Mouse (Mus musculus) heart, postnatal 0 days (tissue): ENCODE results near the gene Jak1. TPM values are rescaled to one million over a fixed set of nuclear protein-coding genes. Genes with fewer than 3 reads are reported as not detected.

Experiments used
- ATAC-seq: fragments of 200-750 bp; cut with Nextera tagmentation; 2 replicates; pipeline ENCODE4 v1.8.0; 2017; ENCODE audit warnings: low read depth, moderate number of reproducible peaks, moderate library complexity; ENCODE audit not compliant: insufficient read depth
- DNase-seq: peaks from one replicate; pipeline ENCODE4 v3.0.0-alpha.2; 2016; ENCODE audit warnings: low spot score
- H3K27ac ChIP-seq: fragments of 300-500 bp; sonication (generic); 2 replicates; pipeline ENCODE4 v1.5.1; 2014; ENCODE audit warnings: low read depth, mild to moderate bottlenecking
- H3K27me3 ChIP-seq: fragments of 300-500 bp; sonication (generic); 2 replicates; pipeline ENCODE4 v1.6.1; 2014; ENCODE audit warnings: low read length, mixed read lengths; ENCODE audit not compliant: control insufficient read depth, insufficient read depth
- H3K36me3 ChIP-seq: fragments of 300-500 bp; sonication (generic); replicated peaks from 2 replicates; pipeline ENCODE4 v1.6.1; 2014; ENCODE audit warnings: low read length, mixed read lengths; ENCODE audit not compliant: control insufficient read depth, insufficient read depth
- H3K4me1 ChIP-seq: fragments of 300-500 bp; sonication (generic); 2 replicates; pipeline ENCODE4 v1.6.1; 2014; ENCODE audit warnings: antibody characterized with exemption; ENCODE audit not compliant: control insufficient read depth, insufficient read depth
- H3K4me2 ChIP-seq: fragments of 300-500 bp; sonication (generic); 2 replicates; pipeline ENCODE4 v1.6.1; 2014; ENCODE audit warnings: low read depth, mild to moderate bottlenecking, low read length, moderate library complexity
- H3K4me3 ChIP-seq: fragments of 300-500 bp; sonication (generic); 2 replicates; pipeline ENCODE4 v1.5.1; 2014; ENCODE audit warnings: low read depth, low read length
- H3K9ac ChIP-seq: fragments of 300-500 bp; sonication (generic); replicated peaks from 2 replicates; pipeline ENCODE4 v1.6.1; 2014; ENCODE audit warnings: low read depth, low read length, mixed read lengths
- H3K9me3 ChIP-seq: fragments of 300-500 bp; sonication (generic); replicated peaks from 2 replicates; pipeline ENCODE4 v1.6.1; 2016; ENCODE audit warnings: low read length; ENCODE audit not compliant: control insufficient read depth
- CTCF ChIP-seq: IDR thresholded peaks from 2 replicates; pipeline ENCODE4 v1.5.1; 2016; ENCODE audit warnings: antibody characterized with exemption, control low read depth, low read depth
- EP300 ChIP-seq: IDR thresholded peaks from 2 replicates; pipeline ENCODE4 v1.6.1; 2016; ENCODE audit warnings: antibody characterized with exemption, low read depth
- WGBS: fragments of 180-500 bp; shearing (Covaris S2); extraction: QIAGEN DNeasy Blood & Tissue Kit; methylation state at CpG from one replicate; pipeline ENCODE4 v1.1.7; 2014; 5-methylcytosine and 5-hydroxymethylcytosine counted together
- polyA plus RNA-seq: library from polyadenylated mRNA; unstranded; fragments of >200 nt; fragmentation: Nextera tagmentation; extraction: Ambion mirVana; gene quantifications from 2 replicates; pipeline ENCODE4 v1.2.1, GENCODE M21; 2015
- total RNA-seq: library from RNA; depleted of rRNA; stranded (reverse); fragments of >200 nt; gene quantifications from 2 replicates; pipeline ENCODE4 v1.2.3, GENCODE M21; 2014; ENCODE audit warnings: low replicate concordance

Gene Jak1
- total and polyA plus RNA-seq, 2 experiments from 2014 or later = 44.2 to 63.4 TPM

GRCm38 (mm10) chr4:101155541-101155940 lies 109.5 kb downstream of the Jak1 start:
- Histone ChIP-seq H3K9me3 (no peaks in the 10 kb centered on the region), H3K9ac (no peak overlapping the region), H3K4me3 (no peak overlapping the region), H3K27ac (no peak overlapping the region), H3K4me2 (no peak overlapping the region), H3K4me1 (no peaks in the 10 kb centered on the region), H3K27me3 (no peaks in the 10 kb centered on the region), H3K36me3 (peaks cover 88% of the 10 kb centered on the region)
- TF ChIP-seq EP300 (no peak), CTCF (no peak)
- WGBS = 37% methylated on average over 4 of the region's 4 CpGs
- DNase-seq (peak; percentile 36), ATAC-seq (peak; percentile 78)

- Histone ChIP-seq H3K9me3 (no peaks in the 10 kb centered on the region), H3K4me3 (no peak overlapping the region), H3K9ac (no peak overlapping the region), H3K36me3 (peaks cover 27% of the 10 kb centered on the region), H3K27ac (no peak overlapping the region), H3K4me2 (no peak overlapping the region), H3K27me3 (no peaks in the 10 kb centered on the region), H3K4me1 (no peaks in the 10 kb centered on the region)
- DNase-seq = no peak
- TF ChIP-seq CTCF (no peak), EP300 (no peak)
- no peak for ATAC-seq
- 76% methylated on average over 11 of the region's 11 CpGs for WGBS
Observed at GRCm38 (mm10) chr4:101146891-101147655, 118.0 kb downstream of the Jak1 start.

GRCm38 (mm10) chr4:101146047-101146745 lies 118.9 kb downstream of the Jak1 start:
- H3K9ac ChIP-seq = no peak overlapping the region
- H3K27ac ChIP-seq = no peak overlapping the region
- TF ChIP-seq CTCF (peak; percentile 91), EP300 (no peak)
- 35% methylated on average over 9 of the region's 9 CpGs for WGBS
- H3K4me1 ChIP-seq = no peaks in the 10 kb centered on the region
- no peak overlapping the region for H3K4me3 ChIP-seq
- H3K9me3 ChIP-seq = no peaks in the 10 kb centered on the region
- no peak overlapping the region for H3K4me2 ChIP-seq
- DNase-seq (peak; percentile 70), ATAC-seq (peak; percentile 39; the same call in 1 of the 2 replicates)
- H3K36me3 ChIP-seq = peaks cover 20% of the 10 kb centered on the region
- H3K27me3 ChIP-seq = no peaks in the 10 kb centered on the region

- TF ChIP-seq CTCF = no peak
- TF ChIP-seq EP300 = no peak
- no peak for ATAC-seq
Observed at GRCm38 (mm10) chr4:101144790-101145189, 120.3 kb downstream of the Jak1 start.

GRCm38 (mm10) chr4:101144361-101144760 lies 120.7 kb downstream of the Jak1 start:
- Histone ChIP-seq H3K4me2 (no peak overlapping the region), H3K27me3 (no peaks in the 10 kb centered on the region), H3K27ac (no peak overlapping the region), H3K4me1 (no peaks in the 10 kb centered on the region), H3K4me3 (no peak overlapping the region), H3K9me3 (no peaks in the 10 kb centered on the region), H3K36me3 (0 out of 2 replicates have a peak, but pooled peaks cover 4% of the 10 kb centered on the region), H3K9ac (no peak overlapping the region)
- DNase-seq = no peak
- TF ChIP-seq CTCF (no peak), EP300 (no peak)
- WGBS = 72% methylated on average over 4 of the region's 4 CpGs
- ATAC-seq = no peak

More at GRCm38 (mm10) chr4:101144790-101145189, 120.3 kb downstream of the Jak1 start:
- Histone ChIP-seq H3K4me1 (no peaks in the 10 kb centered on the region), H3K27ac (no peak overlapping the region), H3K9me3 (no peaks in the 10 kb centered on the region), H3K9ac (no peak overlapping the region), H3K4me3 (no peak overlapping the region), H3K27me3 (no peaks in the 10 kb centered on the region), H3K4me2 (no peak overlapping the region), H3K36me3 (peaks cover 7% of the 10 kb centered on the region; the same call in 1 of the 2 replicates)
- DNase-seq = no peak
- 82% methylated on average over 7 of the region's 7 CpGs for WGBS
